Mouse (Mus musculus): ENCODE results near the gene Nrtn.

DNA sequence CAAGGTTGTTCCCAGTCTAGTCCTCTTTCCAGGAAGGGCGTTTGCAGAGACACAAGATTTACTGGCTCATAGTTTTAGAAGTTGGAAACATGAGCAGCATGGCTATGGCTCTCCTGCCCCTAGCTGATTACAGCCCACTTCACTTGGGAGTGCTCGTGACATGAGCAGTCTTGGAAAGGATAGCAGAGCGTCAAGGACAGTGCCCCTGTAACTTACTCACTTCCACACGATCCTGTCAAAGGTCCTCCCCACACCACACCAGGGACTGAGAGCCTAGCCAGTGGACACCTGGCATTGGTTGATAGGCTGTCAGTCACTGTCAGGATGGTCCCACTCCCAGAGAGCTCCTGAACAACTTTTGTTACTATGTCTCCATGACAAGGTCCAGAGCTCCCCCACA, 54.3 kb downstream of the Nrtn start:
- no peak for TF ChIP-seq POLR2A (IDR thresholded peaks at IDR 0.05; ENCODE audit: insufficient read length, low read depth)
- no peak for TF ChIP-seq POLR2AphosphoS2 (IDR thresholded peaks at IDR 0.05; ENCODE audit: insufficient read length, low read depth)
- no peak for TF ChIP-seq USF1 (IDR thresholded peaks at IDR 0.05; ENCODE audit: low read depth)
- TF ChIP-seq MYOD1 (IDR thresholded peaks at IDR 0.05; ENCODE audit: control insufficient read depth in 1 of 3, insufficient read length in 2 of 3, low read depth in 2 of 3) = no peak
- TF ChIP-seq E2F4 (IDR thresholded peaks at IDR 0.05; ENCODE audit: insufficient read depth) = no peak
- no peak for TF ChIP-seq MYOG (IDR thresholded peaks at IDR 0.05; ENCODE audit: control insufficient read depth in 1 of 3, insufficient read depth in 1 of 3, insufficient read length in 2 of 3, low read depth in 2 of 3)
- TF ChIP-seq TCF12 (IDR thresholded peaks at IDR 0.05; ENCODE audit: insufficient read depth, poor library complexity, severe bottlenecking) = no peak
